Mouse (Mus musculus): ENCODE measurements around the gene Nat14. TPM values are rescaled to one million over a fixed set of nuclear protein-coding genes. Genes with fewer than 3 reads are reported as not detected.

Gene Nat14
- polyA plus RNA-seq, 1 experiment from 2014 or later = 5.1 TPM

Other genes with a start within 250 kb of the Nat14 start
- gene Hspbp1, start 237.0 kb upstream of the Nat14 start, polyA plus RNA-seq (2015; fragmentation: Nextera tagmentation; extraction: Ambion mirVana) = 80.6 and 87.7 TPM in 2 replicates
- 1.5 and 2.1 TPM in 2 replicates for gene Brsk1, start 231.4 kb upstream of the Nat14 start, polyA plus RNA-seq (2015; fragmentation: Nextera tagmentation; extraction: Ambion mirVana)
- gene Tmem150b, start 196.8 kb upstream of the Nat14 start, polyA plus RNA-seq (2015; fragmentation: Nextera tagmentation; extraction: Ambion mirVana) = 0.13 and 0.20 TPM in 2 replicates
- gene Kmt5c, start 181.9 kb upstream of the Nat14 start, polyA plus RNA-seq (2015; fragmentation: Nextera tagmentation; extraction: Ambion mirVana) = 57.9 and 58.2 TPM in 2 replicates
- 49.9 and 64.2 TPM in 2 replicates for gene Cox6b2, start 168.9 kb upstream of the Nat14 start, polyA plus RNA-seq (2015; fragmentation: Nextera tagmentation; extraction: Ambion mirVana)
- not detected in 2 replicates for gene Fam71e2, start 150.7 kb upstream of the Nat14 start, polyA plus RNA-seq (2015; fragmentation: Nextera tagmentation; extraction: Ambion mirVana)
- 0.36 and 0.37 TPM in 2 replicates for gene Il11, start 139.2 kb upstream of the Nat14 start, polyA plus RNA-seq (2015; fragmentation: Nextera tagmentation; extraction: Ambion mirVana)
- gene Tmem190, start 139.1 kb upstream of the Nat14 start, polyA plus RNA-seq (2015; fragmentation: Nextera tagmentation; extraction: Ambion mirVana) = 0.75 and 1.1 TPM in 2 replicates
- 11.4 and 11.8 TPM in 2 replicates for gene Tmem238, start 132.4 kb upstream of the Nat14 start, polyA plus RNA-seq (2015; fragmentation: Nextera tagmentation; extraction: Ambion mirVana)
- gene Rpl28, start 129.2 kb upstream of the Nat14 start, polyA plus RNA-seq (2015; fragmentation: Nextera tagmentation; extraction: Ambion mirVana) = 397 and 411 TPM in 2 replicates
- gene Ube2s, start 109.4 kb upstream of the Nat14 start, polyA plus RNA-seq (2015; fragmentation: Nextera tagmentation; extraction: Ambion mirVana) = 348 and 351 TPM in 2 replicates
- 0.43 and 0.99 TPM in 2 replicates for gene Shisa7, start 77.3 kb upstream of the Nat14 start, polyA plus RNA-seq (2015; fragmentation: Nextera tagmentation; extraction: Ambion mirVana)
- gene Isoc2b, start 51.8 kb upstream of the Nat14 start, polyA plus RNA-seq (2015; fragmentation: Nextera tagmentation; extraction: Ambion mirVana) = 11.3 and 13.1 TPM in 2 replicates
- 0.95 and 1.2 TPM in 2 replicates for gene Isoc2a, start 44.9 kb upstream of the Nat14 start, polyA plus RNA-seq (2015; fragmentation: Nextera tagmentation; extraction: Ambion mirVana)
- not detected in 2 replicates for gene Gm36210, start 15.5 kb upstream of the Nat14 start, polyA plus RNA-seq (2015; fragmentation: Nextera tagmentation; extraction: Ambion mirVana)
- gene Zfp628, start 6.8 kb upstream of the Nat14 start, polyA plus RNA-seq (2015; fragmentation: Nextera tagmentation; extraction: Ambion mirVana) = 4.1 and 4.9 TPM in 2 replicates
- gene Ssc5d, start 3.8 kb downstream of the Nat14 start, polyA plus RNA-seq (2015; fragmentation: Nextera tagmentation; extraction: Ambion mirVana) = 4.7 and 5.5 TPM in 2 replicates
- gene Sbk2, start 42.4 kb downstream of the Nat14 start, polyA plus RNA-seq (2015; fragmentation: Nextera tagmentation; extraction: Ambion mirVana) = 0.32 and 1.1 TPM in 2 replicates
- gene Sbk3, start 49.1 kb downstream of the Nat14 start, polyA plus RNA-seq (2015; fragmentation: Nextera tagmentation; extraction: Ambion mirVana) = 0.05 and 0.25 TPM in 2 replicates
- 32.8 and 35.0 TPM in 2 replicates for gene Zfp579, start 74.1 kb downstream of the Nat14 start, polyA plus RNA-seq (2015; fragmentation: Nextera tagmentation; extraction: Ambion mirVana)
- gene Zfp524, start 92.4 kb downstream of the Nat14 start, polyA plus RNA-seq (2015; fragmentation: Nextera tagmentation; extraction: Ambion mirVana) = 15.2 and 15.8 TPM in 2 replicates
- 43.9 and 46.2 TPM in 2 replicates for gene Fiz1, start 92.7 kb downstream of the Nat14 start, polyA plus RNA-seq (2015; fragmentation: Nextera tagmentation; extraction: Ambion mirVana)
- 1.2 TPM in 1 of 2 replicates, not detected in the other for gene Gm44973, start 93.5 kb downstream of the Nat14 start, polyA plus RNA-seq (2015; fragmentation: Nextera tagmentation; extraction: Ambion mirVana)
- 8.0 and 9.0 TPM in 2 replicates for gene Zfp865, start 98.3 kb downstream of the Nat14 start, polyA plus RNA-seq (2015; fragmentation: Nextera tagmentation; extraction: Ambion mirVana)
- 35.4 and 37.8 TPM in 2 replicates for gene Ccdc106, start 98.5 kb downstream of the Nat14 start, polyA plus RNA-seq (2015; fragmentation: Nextera tagmentation; extraction: Ambion mirVana)
- not detected in 2 replicates for gene 4632433K11Rik, start 112.1 kb downstream of the Nat14 start, polyA plus RNA-seq (2015; fragmentation: Nextera tagmentation; extraction: Ambion mirVana)
- 6.7 and 7.5 TPM in 2 replicates for gene Zfp784, start 116.4 kb downstream of the Nat14 start, polyA plus RNA-seq (2015; fragmentation: Nextera tagmentation; extraction: Ambion mirVana)
- gene Zfp580, start 129.5 kb downstream of the Nat14 start, polyA plus RNA-seq (2015; fragmentation: Nextera tagmentation; extraction: Ambion mirVana) = 36.8 and 43.1 TPM in 2 replicates
- gene U2af2, start 140.1 kb downstream of the Nat14 start, polyA plus RNA-seq (2015; fragmentation: Nextera tagmentation; extraction: Ambion mirVana) = 116 and 124 TPM in 2 replicates
- gene Epn1, start 158.2 kb downstream of the Nat14 start, polyA plus RNA-seq (2015; fragmentation: Nextera tagmentation; extraction: Ambion mirVana) = 66.5 and 70.6 TPM in 2 replicates
- gene Rfpl4, start 194.9 kb downstream of the Nat14 start, polyA plus RNA-seq (2015; fragmentation: Nextera tagmentation; extraction: Ambion mirVana) = not detected in 2 replicates
- 0.60 and 0.80 TPM in 2 replicates for gene Rasl2-9, start 203.9 kb downstream of the Nat14 start, polyA plus RNA-seq (2015; fragmentation: Nextera tagmentation; extraction: Ambion mirVana)
- not detected in 2 replicates for gene Vmn1r55, start 227.6 kb downstream of the Nat14 start, polyA plus RNA-seq (2015; fragmentation: Nextera tagmentation; extraction: Ambion mirVana)

Measured in embryonic facial prominence, embryonic 15.5 days (tissue).